Mouse (Mus musculus): ENCODE results near the gene Gm26602. TPM values are rescaled to one million over a fixed set of nuclear protein-coding genes. Genes with fewer than 3 reads are reported as not detected.

The Gm26602 gene
- polyA plus RNA-seq, 1 experiment, result not detected

DNA sequence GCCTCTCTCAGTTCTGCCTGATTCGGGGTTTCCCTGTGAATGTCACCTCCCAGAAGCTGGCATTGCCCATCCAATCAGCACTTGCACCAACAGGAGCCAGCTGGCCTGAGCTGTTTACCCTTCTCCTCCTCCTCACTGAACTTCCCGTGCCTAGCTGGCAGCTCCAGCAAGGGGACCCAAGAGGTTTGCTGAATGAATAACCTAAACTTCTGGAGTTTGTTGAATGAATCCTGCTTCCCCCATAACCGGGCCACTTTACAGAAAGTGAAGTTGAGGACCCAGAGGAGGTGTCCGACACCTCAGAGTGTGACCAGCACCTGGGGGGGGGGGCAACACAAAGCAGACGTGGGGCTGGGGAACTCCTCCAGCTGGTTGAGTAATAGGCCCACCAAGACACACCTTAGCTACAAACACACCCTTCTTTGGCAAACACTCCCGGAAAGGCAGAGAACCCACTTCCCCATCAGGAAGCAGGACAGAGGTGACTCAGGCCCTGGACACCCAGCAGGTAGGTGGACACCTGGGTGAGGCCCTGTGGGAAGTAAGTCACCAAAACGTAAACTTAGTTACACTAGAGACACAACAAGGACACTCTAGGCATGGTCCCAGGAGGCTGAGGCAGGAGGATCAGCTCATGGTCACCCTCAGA, 4.4 kb downstream of the Gm26602 start:
- DNase-seq, result no peak
- no peak overlapping the region for H3K4me3 ChIP-seq (ENCODE audit: control insufficient read depth, insufficient read depth, low read length)
- H3K27ac ChIP-seq (ENCODE audit: control insufficient read depth, insufficient read depth, low read length), result no peak overlapping the region
- no peaks in the 10 kb centered on the region; the same call in 1 of the 2 replicates for H3K27me3 ChIP-seq (ENCODE audit: control insufficient read depth, insufficient read depth, low read length)
- H3K4me1 ChIP-seq (replicated peaks; ENCODE audit: control insufficient read depth, insufficient read depth, low read length), result peaks cover 28% of the 10 kb centered on the region
- WGBS, result 65% methylated on average over 7 of the region's 7 CpGs
- no peak for TF ChIP-seq CTCF (IDR thresholded peaks at IDR 0.05; ENCODE audit: borderline replicate concordance, control insufficient read depth, extremely low read depth, insufficient read depth, low read length, poor library complexity)
- TF ChIP-seq POLR2A (IDR thresholded peaks at IDR 0.05; ENCODE audit: control insufficient read depth, extremely low read depth, insufficient read depth, low read length, poor library complexity), result no peak
- no peaks in the 10 kb centered on the region for H3K36me3 ChIP-seq (ENCODE audit: control insufficient read depth, insufficient read depth, low read length)

DNA sequence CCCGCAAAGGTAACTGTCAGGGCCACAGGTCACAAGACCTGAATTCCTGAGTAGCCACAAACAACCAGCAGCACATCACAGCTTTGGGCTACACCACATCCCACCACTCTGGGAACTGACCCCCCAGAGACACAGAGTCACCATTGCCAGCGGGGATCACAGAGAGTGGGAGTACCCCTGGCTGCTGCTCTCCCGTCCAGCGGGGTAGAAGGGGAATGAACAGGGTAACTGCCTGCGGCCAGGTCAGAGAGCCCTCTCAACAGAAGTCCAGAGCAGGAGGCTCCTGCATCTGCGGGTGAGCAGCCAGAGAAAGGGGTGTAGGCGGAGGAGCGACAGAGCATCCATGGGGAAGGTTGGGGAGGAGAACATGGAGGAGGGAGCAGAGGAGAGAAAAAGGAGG, 5.4 kb downstream of the Gm26602 start:
- DNase-seq, result no peak
- Histone ChIP-seq H3K4me1 (replicated peaks; ENCODE audit: control insufficient read depth, insufficient read depth, low read length) (peaks cover 36% of the 10 kb centered on the region), H3K4me3 (ENCODE audit: control insufficient read depth, insufficient read depth, low read length) (peak overlapping the region; percentile 97), H3K27me3 (ENCODE audit: control insufficient read depth, insufficient read depth, low read length) (no peaks in the 10 kb centered on the region; the same call in 1 of the 2 replicates), H3K36me3 (ENCODE audit: control insufficient read depth, insufficient read depth, low read length) (no peaks in the 10 kb centered on the region), H3K27ac (ENCODE audit: control insufficient read depth, insufficient read depth, low read length) (no peak overlapping the region)
- TF ChIP-seq CTCF (IDR thresholded peaks at IDR 0.05; ENCODE audit: borderline replicate concordance, control insufficient read depth, extremely low read depth, insufficient read depth, low read length, poor library complexity) (no peak), POLR2A (IDR thresholded peaks at IDR 0.05; ENCODE audit: control insufficient read depth, extremely low read depth, insufficient read depth, low read length, poor library complexity) (no peak)
- 35% methylated on average over 8 of the region's 8 CpGs for WGBS

DNA sequence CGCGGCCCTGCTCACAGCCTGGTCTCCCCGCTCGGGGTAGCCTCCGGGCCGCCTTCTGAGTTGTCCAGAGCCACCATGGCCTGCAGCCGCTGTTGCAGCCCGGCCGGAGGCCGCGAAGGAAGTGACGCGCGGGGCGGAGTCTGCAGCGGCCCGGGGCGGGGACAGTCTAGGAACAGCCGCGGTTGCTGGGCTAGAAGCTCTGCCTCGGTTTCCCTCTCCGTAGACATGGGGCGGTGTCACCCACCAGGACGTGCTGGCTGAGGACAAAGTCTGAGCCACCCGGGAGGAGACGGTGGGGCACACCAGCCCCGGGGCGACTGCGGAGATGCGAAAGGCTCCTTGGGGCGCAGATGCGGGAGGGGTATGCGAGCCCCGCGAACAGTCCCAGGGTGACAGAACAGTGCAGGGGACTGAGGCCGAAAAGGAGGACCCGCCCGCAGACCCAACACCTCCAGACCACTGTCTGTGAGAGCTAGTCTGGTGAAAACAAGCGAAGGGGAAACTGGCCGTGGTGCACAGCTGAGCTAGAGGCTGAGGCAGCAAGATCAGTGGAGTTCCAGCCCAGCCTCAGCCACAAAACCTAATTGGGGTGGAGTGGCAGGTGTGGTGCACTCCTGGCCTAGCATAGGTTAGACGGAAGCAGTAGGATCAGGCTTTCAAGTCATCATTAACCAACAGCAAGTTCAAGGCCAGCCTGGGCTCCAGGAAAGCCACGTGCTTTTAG, 6.3 kb downstream of the Gm26602 start, which contains the start of gene Kiss1r:
Kiss1r (plus strand) TSS at position 164 of the 724 bp plus-strand sequence.
- WGBS, result 2% methylated on average over 42 of the region's 42 CpGs
- Histone ChIP-seq H3K4me3 (ENCODE audit: control insufficient read depth, insufficient read depth, low read length) (peak within 1 kb of the TSS; percentile 97), H3K27ac (ENCODE audit: control insufficient read depth, insufficient read depth, low read length) (peak within 1 kb of the TSS; percentile 30; the same call in 1 of the 2 replicates), H3K27me3 (ENCODE audit: control insufficient read depth, insufficient read depth, low read length) (no peaks in the 10 kb centered on the region; the same call in 1 of the 2 replicates), H3K4me1 (replicated peaks; ENCODE audit: control insufficient read depth, insufficient read depth, low read length) (peaks cover 36% of the 10 kb centered on the region), H3K36me3 (ENCODE audit: control insufficient read depth, insufficient read depth, low read length) (no peaks in the 10 kb centered on the region)
- peak; percentile 90 for DNase-seq
- 0 out of 2 replicates have a peak, but pooled peaks have one; percentile 15 for TF ChIP-seq CTCF (IDR thresholded peaks at IDR 0.05; ENCODE audit: borderline replicate concordance, control insufficient read depth, extremely low read depth, insufficient read depth, low read length, poor library complexity)
- TF ChIP-seq POLR2A (IDR thresholded peaks at IDR 0.05; ENCODE audit: control insufficient read depth, extremely low read depth, insufficient read depth, low read length, poor library complexity), result peak; percentile 82

DNA sequence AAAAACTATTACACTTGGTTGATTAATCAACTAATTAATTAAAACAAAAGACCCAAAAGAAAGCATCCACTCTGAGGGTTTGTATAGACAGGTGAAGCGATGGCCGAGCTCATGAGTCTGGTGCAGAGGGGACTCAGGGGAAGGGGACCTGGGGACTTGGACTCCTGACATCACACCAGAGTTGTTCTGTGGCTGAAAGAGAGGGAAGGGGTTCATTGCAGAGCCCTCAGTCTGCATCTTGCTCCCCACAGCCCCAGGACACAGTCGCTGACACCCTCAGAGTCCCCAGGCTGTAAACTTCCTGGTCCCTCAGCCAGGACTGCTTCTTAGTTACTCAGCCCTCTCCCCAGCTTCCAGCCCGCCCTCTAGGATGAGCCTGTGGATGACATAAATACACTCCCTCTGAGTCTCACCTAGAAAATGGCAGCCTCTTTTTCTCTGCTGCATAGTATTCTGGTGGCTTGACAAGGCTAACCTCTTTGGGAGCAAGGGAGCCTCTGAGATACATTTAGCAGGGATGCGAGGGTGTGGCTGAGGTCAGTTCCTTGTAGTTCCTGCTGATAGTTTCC, 7.0 kb downstream of the Gm26602 start:
- no peak overlapping the region for H3K4me3 ChIP-seq (ENCODE audit: control insufficient read depth, insufficient read depth, low read length)

DNA sequence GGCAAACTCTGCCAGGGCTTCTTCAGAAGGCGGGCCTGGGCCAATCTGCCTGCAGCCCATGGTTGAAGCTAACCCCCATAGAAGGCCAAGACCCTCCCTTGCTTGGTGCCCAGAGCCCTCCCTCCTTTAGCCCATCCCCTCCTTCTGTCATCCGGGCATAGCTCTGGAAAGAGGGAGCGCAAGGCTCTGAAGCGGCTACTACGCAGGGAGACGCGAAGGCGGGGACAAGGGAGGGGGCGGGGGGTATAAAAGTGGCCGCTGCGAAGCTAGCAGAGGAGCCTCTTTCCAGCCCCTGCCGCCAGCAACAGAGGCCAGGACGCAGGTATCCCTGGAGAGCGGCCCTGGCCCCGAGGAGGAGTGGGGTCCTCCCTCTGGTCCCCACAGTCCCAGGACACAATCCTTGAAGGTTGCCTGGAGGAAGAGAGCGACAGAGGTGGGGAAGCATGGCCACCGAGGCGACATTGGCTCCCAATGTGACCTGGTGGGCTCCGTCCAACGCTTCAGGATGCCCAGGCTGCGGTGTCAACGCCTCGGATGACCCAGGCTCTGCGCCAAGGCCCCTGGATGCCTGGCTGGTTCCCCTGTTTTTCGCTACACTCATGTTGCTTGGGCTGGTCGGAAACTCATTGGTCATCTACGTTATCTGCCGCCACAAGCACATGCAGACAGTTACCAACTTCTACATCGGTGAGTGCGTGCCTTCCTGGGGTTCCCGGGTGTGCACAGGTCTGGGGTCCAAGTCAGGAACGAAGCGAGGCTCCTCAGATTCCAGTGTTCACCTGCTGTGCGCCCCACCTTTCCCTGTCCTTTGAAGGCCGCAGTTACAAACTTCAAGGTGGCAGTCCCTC, 7.8 kb downstream of the Gm26602 start:
- Histone ChIP-seq H3K27ac (ENCODE audit: control insufficient read depth, insufficient read depth, low read length) (no peak overlapping the region), H3K4me3 (ENCODE audit: control insufficient read depth, insufficient read depth, low read length) (no peak overlapping the region), H3K36me3 (ENCODE audit: control insufficient read depth, insufficient read depth, low read length) (no peaks in the 10 kb centered on the region), H3K27me3 (ENCODE audit: control insufficient read depth, insufficient read depth, low read length) (no peaks in the 10 kb centered on the region; the same call in 1 of the 2 replicates), H3K4me1 (replicated peaks; ENCODE audit: control insufficient read depth, insufficient read depth, low read length) (peaks cover 39% of the 10 kb centered on the region)
- WGBS, result 74% methylated on average over 35 of the region's 35 CpGs
- TF ChIP-seq CTCF (IDR thresholded peaks at IDR 0.05; ENCODE audit: borderline replicate concordance, control insufficient read depth, extremely low read depth, insufficient read depth, low read length, poor library complexity) (no peak), POLR2A (IDR thresholded peaks at IDR 0.05; ENCODE audit: control insufficient read depth, extremely low read depth, insufficient read depth, low read length, poor library complexity) (no peak)
- no peak for DNase-seq

More for the DNA sequence above, 7.0 kb downstream of the Gm26602 start:
- H3K36me3 ChIP-seq (ENCODE audit: control insufficient read depth, insufficient read depth, low read length), result no peaks in the 10 kb centered on the region
- H3K4me1 ChIP-seq (replicated peaks; ENCODE audit: control insufficient read depth, insufficient read depth, low read length), result peaks cover 36% of the 10 kb centered on the region
- no peak for TF ChIP-seq CTCF (IDR thresholded peaks at IDR 0.05; ENCODE audit: borderline replicate concordance, control insufficient read depth, extremely low read depth, insufficient read depth, low read length, poor library complexity)
- TF ChIP-seq POLR2A (IDR thresholded peaks at IDR 0.05; ENCODE audit: control insufficient read depth, extremely low read depth, insufficient read depth, low read length, poor library complexity), result no peak
- no peak overlapping the region for H3K27ac ChIP-seq (ENCODE audit: control insufficient read depth, insufficient read depth, low read length)
- 87% methylated on average over 5 of the region's 5 CpGs for WGBS
- H3K27me3 ChIP-seq (ENCODE audit: control insufficient read depth, insufficient read depth, low read length), result no peaks in the 10 kb centered on the region; the same call in 1 of the 2 replicates
- no peak for DNase-seq
